ENCODE assay signal across 20 mouse cellular contexts in the genomic region with DNA sequence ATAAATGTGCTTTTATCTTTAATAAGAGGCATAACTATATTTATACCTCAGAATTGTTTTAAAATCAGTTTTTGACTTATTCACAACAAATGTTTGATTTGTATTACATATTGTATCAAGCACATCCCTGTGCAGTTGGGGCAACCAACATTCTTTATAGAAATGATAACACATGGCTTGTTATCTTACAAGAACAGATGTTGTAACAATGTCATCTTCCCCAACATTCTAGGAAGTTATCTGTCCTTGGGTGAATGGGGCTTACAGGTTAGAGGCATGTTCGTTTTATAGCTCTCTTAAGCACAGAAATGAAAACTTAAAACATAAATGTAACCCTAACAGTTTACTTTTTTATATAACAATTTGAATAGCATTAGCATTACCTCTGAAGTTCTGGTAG.
"Had no signal": no experiment of that assay in that cellular context is flagged by ENCODE, and none has a peak within 500 bp of the region (broad histone marks: within the 10 kb centered on the region; RNA-seq: fewer than 3 reads in every experiment).

No protein-coding gene starts in this region.

- H3K9ac ChIP-seq: limb, embryonic 12.5 days; limb, embryonic 15.5 days; lung, embryonic 15.5 days; midbrain, embryonic 12.5 days; neural tube, embryonic 13.5 days; stomach, embryonic 15.5 days had no signal

- ATAC-seq: intestine, embryonic 16.5 days; midbrain, embryonic 16.5 days had no signal

- H3K4me3 ChIP-seq: limb, embryonic 12.5 days; limb, embryonic 15.5 days; lung, embryonic 15.5 days; midbrain, embryonic 12.5 days; myocyte; neural tube, embryonic 13.5 days; stomach, embryonic 15.5 days had no signal

- H3K27me3 ChIP-seq: limb, embryonic 12.5 days; limb, embryonic 15.5 days; lung, embryonic 15.5 days; midbrain, embryonic 12.5 days; neural tube, embryonic 13.5 days; stomach, embryonic 15.5 days had no signal

- H3K4me2 ChIP-seq: limb, embryonic 12.5 days; limb, embryonic 15.5 days; lung, embryonic 15.5 days; midbrain, embryonic 12.5 days; neural tube, embryonic 13.5 days; stomach, embryonic 15.5 days had no signal

- H3K9me3 ChIP-seq: limb, embryonic 12.5 days; limb, embryonic 15.5 days; lung, embryonic 15.5 days; midbrain, embryonic 12.5 days; neural tube, embryonic 13.5 days; stomach, embryonic 15.5 days had no signal

- H3K4me1 ChIP-seq: limb, embryonic 12.5 days; limb, embryonic 15.5 days; lung, embryonic 15.5 days; midbrain, embryonic 12.5 days; neural tube, embryonic 13.5 days; stomach, embryonic 15.5 days had no signal

- H3K36me3 ChIP-seq: limb, embryonic 12.5 days; limb, embryonic 15.5 days; lung, embryonic 15.5 days; midbrain, embryonic 12.5 days; neural tube, embryonic 13.5 days; stomach, embryonic 15.5 days had no signal

- DNase-seq: kidney, adult 18-20 months; kidney, postnatal 36 days; left cerebral cortex, postnatal 4 days; lung, adult 18-20 months; lung, postnatal 10 days; lung, postnatal 36 days; retina, postnatal 1 day; right cerebral cortex, postnatal 25 days; spleen, adult 18-20 months; thymus, postnatal 25 days had no signal

- H3K27ac ChIP-seq: kidney, postnatal 0 days; limb, embryonic 12.5 days; limb, embryonic 15.5 days; lung, embryonic 15.5 days; midbrain, embryonic 12.5 days; neural tube, embryonic 13.5 days; stomach, embryonic 15.5 days had no signal
